Mouse (Mus musculus) embryonic facial prominence, embryonic 12.5 days (tissue): ENCODE results near the gene Trhde. TPM values are rescaled to one million over a fixed set of nuclear protein-coding genes. Genes with fewer than 3 reads are reported as not detected.

ENCODE experiments used
- ATAC-seq: fragments of 200-750 bp; cut with Nextera tagmentation; 2 replicates; pipeline ENCODE4 v1.8.0; 2017; ENCODE audit not compliant: insufficient number of reproducible peaks, insufficient read depth, low FRiP score, low TSS enrichment
- H3K27ac ChIP-seq: fragments of 300-500 bp; sonication (generic); 2 replicates; pipeline ENCODE4 v1.5.1; 2016; ENCODE audit warnings: mild to moderate bottlenecking
- H3K27me3 ChIP-seq: fragments of 300-500 bp; sonication (generic); 2 replicates; pipeline ENCODE4 v1.6.1; 2016; ENCODE audit warnings: mild to moderate bottlenecking, moderate library complexity
- H3K36me3 ChIP-seq: fragments of 300-500 bp; sonication (generic); 2 replicates; pipeline ENCODE4 v1.6.1; 2016; ENCODE audit warnings: mild to moderate bottlenecking
- H3K4me1 ChIP-seq: fragments of 300-500 bp; sonication (generic); 2 replicates; pipeline ENCODE4 v1.6.1; 2016
- H3K4me2 ChIP-seq: fragments of 300-500 bp; sonication (generic); replicated peaks from 2 replicates; pipeline ENCODE4 v1.6.1; 2016; ENCODE audit warnings: mild to moderate bottlenecking, moderate library complexity
- H3K4me3 ChIP-seq: fragments of 300-500 bp; sonication (generic); 2 replicates; pipeline ENCODE4 v1.5.1; 2016; ENCODE audit warnings: mild to moderate bottlenecking
- H3K9ac ChIP-seq: fragments of 300-500 bp; sonication (generic); 2 replicates; pipeline ENCODE4 v1.6.1; 2016; ENCODE audit warnings: mild to moderate bottlenecking, moderate library complexity
- H3K9me3 ChIP-seq: fragments of 300-500 bp; sonication (generic); 2 replicates; pipeline ENCODE4 v1.6.1; 2016; ENCODE audit warnings: mild to moderate bottlenecking, moderate library complexity
- WGBS: fragments of 180-500 bp; shearing (Covaris S2); methylation state at CpG from one replicate; pipeline ENCODE4 v1.1.7; 2016; 5-methylcytosine and 5-hydroxymethylcytosine counted together
- polyA plus RNA-seq: library from polyadenylated mRNA; unstranded; fragments of >200 nt; fragmentation: Nextera tagmentation; extraction: Ambion mirVana; gene quantifications from 2 replicates; pipeline ENCODE4 v1.2.1, GENCODE M21; 2016

Trhde gene
- polyA plus RNA-seq, 1 experiment from 2014 or later = 2.6 TPM

DNA sequence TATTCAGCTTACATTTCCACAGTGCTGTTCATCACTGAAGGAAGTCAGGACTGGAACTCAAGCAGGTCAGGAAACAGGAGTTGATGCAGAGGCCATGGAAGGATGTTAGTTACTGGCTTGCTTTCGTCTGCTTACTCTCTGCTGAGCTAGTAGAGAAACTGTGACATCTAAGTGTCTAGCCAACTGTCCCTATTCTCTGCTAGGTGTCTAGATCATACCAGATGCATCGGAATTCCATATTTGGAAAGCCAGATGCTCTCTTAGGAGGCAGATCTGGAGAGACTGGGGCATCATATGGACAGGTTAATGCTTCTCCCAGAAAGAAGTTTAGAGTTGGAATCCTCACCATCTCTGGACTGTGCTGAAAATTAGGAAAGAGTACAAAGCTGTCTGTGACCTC lies 386.4 kb downstream of the Trhde start:
- Histone ChIP-seq H3K36me3 (no peaks in the 10 kb centered on the region), H3K4me3 (no peak overlapping the region), H3K27ac (no peak overlapping the region), H3K27me3 (no peaks in the 10 kb centered on the region), H3K9ac (no peak overlapping the region), H3K4me1 (no peaks in the 10 kb centered on the region), H3K9me3 (no peaks in the 10 kb centered on the region), H3K4me2 (no peak overlapping the region)
- WGBS = 85% methylated on average over 2 of the region's 2 CpGs
- no peak for ATAC-seq

DNA sequence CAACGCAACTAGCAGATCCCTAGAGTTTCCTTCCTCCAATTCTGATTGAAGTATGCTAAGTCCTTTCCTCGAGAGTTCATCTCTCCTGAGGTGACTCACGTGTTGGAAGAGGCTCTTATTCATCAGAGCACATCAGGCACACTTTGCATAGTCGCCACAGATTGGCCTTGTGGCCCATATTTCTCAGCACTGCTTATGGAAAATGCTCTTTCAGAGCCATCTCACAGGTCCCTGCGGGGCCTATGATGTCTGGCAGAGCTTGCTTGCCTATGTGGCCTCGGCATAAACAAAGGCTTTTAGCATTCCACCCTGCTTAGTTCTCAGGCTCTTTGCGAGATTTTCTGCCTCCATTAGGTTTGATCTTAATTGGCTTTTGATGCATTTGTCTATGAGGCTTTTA lies 396.8 kb downstream of the Trhde start:
- no peaks in the 10 kb centered on the region for H3K36me3 ChIP-seq
- H3K9me3 ChIP-seq = no peaks in the 10 kb centered on the region
- H3K27me3 ChIP-seq = no peaks in the 10 kb centered on the region
- no peak overlapping the region for H3K4me3 ChIP-seq
- H3K4me1 ChIP-seq = no peaks in the 10 kb centered on the region
- no peak for ATAC-seq
- H3K4me2 ChIP-seq = no peak overlapping the region
- no peak overlapping the region for H3K9ac ChIP-seq
- 62% methylated on average over 7 of the region's 7 CpGs for WGBS
- H3K27ac ChIP-seq = no peak overlapping the region

- no peak overlapping the region for H3K4me2 ChIP-seq
- H3K9me3 ChIP-seq = no peaks in the 10 kb centered on the region
- ATAC-seq = no peak
- H3K27me3 ChIP-seq = no peaks in the 10 kb centered on the region
- H3K4me3 ChIP-seq = no peak overlapping the region
- no peak overlapping the region for H3K9ac ChIP-seq
- no peaks in the 10 kb centered on the region for H3K36me3 ChIP-seq
- no peak overlapping the region for H3K27ac ChIP-seq
- no peaks in the 10 kb centered on the region for H3K4me1 ChIP-seq
- 76% methylated on average over 2 of the region's 2 CpGs for WGBS
These were observed 398.3 kb downstream of the Trhde start for GRCm38 (mm10) chr10:114403795-114404194.

GRCm38 (mm10) chr10:114370804-114371203 lies 431.3 kb downstream of the Trhde start:
- H3K4me1 ChIP-seq = no peaks in the 10 kb centered on the region
- no peaks in the 10 kb centered on the region for H3K27me3 ChIP-seq
- H3K9ac ChIP-seq = no peak overlapping the region
- H3K27ac ChIP-seq = no peak overlapping the region
- ATAC-seq = no peak
- H3K36me3 ChIP-seq = no peaks in the 10 kb centered on the region
- WGBS = 77% methylated on average over 3 of the region's 3 CpGs
- no peaks in the 10 kb centered on the region for H3K9me3 ChIP-seq
- no peak overlapping the region for H3K4me2 ChIP-seq
- no peak overlapping the region for H3K4me3 ChIP-seq

GRCm38 (mm10) chr10:114363442-114363841 lies 438.7 kb downstream of the Trhde start:
- Histone ChIP-seq H3K4me3 (no peak overlapping the region), H3K4me2 (no peak overlapping the region), H3K9me3 (no peaks in the 10 kb centered on the region), H3K9ac (no peak overlapping the region), H3K36me3 (no peaks in the 10 kb centered on the region), H3K27ac (no peak overlapping the region), H3K4me1 (no peaks in the 10 kb centered on the region), H3K27me3 (no peaks in the 10 kb centered on the region)
- WGBS = 52% methylated on average over 6 of the region's 6 CpGs
- no peak for ATAC-seq

- 26% methylated on average over 2 of the region's 2 CpGs for WGBS
- Histone ChIP-seq H3K9ac (no peak overlapping the region), H3K27me3 (no peaks in the 10 kb centered on the region), H3K4me2 (no peak overlapping the region), H3K9me3 (no peaks in the 10 kb centered on the region), H3K4me1 (no peaks in the 10 kb centered on the region), H3K4me3 (no peak overlapping the region), H3K36me3 (no peaks in the 10 kb centered on the region), H3K27ac (no peak overlapping the region)
- no peak for ATAC-seq
These were observed 439.5 kb downstream of the Trhde start for GRCm38 (mm10) chr10:114362631-114363030.
